Mouse (Mus musculus): Measurements from ENCODE around the gene Pgm1. TPM values are rescaled to one million over a fixed set of nuclear protein-coding genes. Genes with fewer than 3 reads are reported as not detected.

Pgm1 gene
- total and polyA plus RNA-seq, 3 experiments: 6.7 to 28.6 TPM; not detected in 1

DNA sequence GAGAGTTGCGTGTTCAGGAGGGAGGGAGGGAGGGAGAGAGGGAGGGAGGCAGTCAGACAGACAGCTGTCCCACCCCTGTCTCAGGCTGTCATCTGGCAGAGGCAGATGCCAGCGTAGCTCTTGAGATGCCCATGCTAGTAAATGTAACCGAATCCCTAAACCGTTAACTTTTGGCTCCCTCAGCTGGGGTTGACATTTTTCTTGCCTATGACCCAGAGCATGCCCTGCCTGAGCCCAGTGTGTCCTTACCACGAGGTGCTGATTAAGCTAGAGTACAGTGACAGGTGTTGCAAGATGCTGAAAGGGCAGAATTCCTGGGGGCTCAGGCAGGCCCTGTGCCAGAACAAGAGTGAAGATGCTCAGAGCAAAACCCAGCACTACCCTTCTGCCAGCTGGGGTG lies 45.2 kb downstream of the Pgm1 start:
- H3K36me3 ChIP-seq (ENCODE audit: control insufficient read depth in 1 of 2, insufficient read depth in 2 of 2, low read length in 2 of 2): no peaks in the 10 kb centered on the region
- H3K27ac ChIP-seq (ENCODE audit: control insufficient read depth, low read depth, low read length): no peak overlapping the region
- no peaks in the 10 kb centered on the region for H3K4me1 ChIP-seq (ENCODE audit: control insufficient read depth in 1 of 2, insufficient read depth in 2 of 2, low read length in 2 of 2)
- no peak overlapping the region for H3K9ac ChIP-seq (ENCODE audit: control insufficient read depth, low read depth, low read length, poor library complexity, severe bottlenecking)
- no peaks in the 10 kb centered on the region for H3K79me2 ChIP-seq (ENCODE audit: control insufficient read depth, insufficient read depth, low read length, poor library complexity)
- no peak overlapping the region for H3K4me3 ChIP-seq (ENCODE audit: control insufficient read depth in 1 of 2, insufficient read depth in 1 of 2, low read depth in 2 of 2, low read length in 2 of 2)
- TF ChIP-seq POLR2AphosphoS5 (IDR thresholded peaks at IDR 0.05; ENCODE audit: borderline replicate concordance, low read depth, low read length): no peak
- no peak for TF ChIP-seq MAZ (IDR thresholded peaks at IDR 0.05; ENCODE audit: low read depth, low read length)
- no peak for TF ChIP-seq CTCF (IDR thresholded peaks at IDR 0.05 in 2 of 3, conservative IDR thresholded peaks at IDR 0.05 in 1 of 3; ENCODE audit: control insufficient read depth in 1 of 3, insufficient read depth in 1 of 3, low read depth in 2 of 3, low read length in 3 of 3, poor library complexity in 1 of 3, severe bottlenecking in 1 of 3)
- TF ChIP-seq MYB (IDR thresholded peaks at IDR 0.05; ENCODE audit: low read depth, low read length): no peak
- no peak for TF ChIP-seq MYC (IDR thresholded peaks at IDR 0.05; ENCODE audit: low read depth, low read length)
- no peak for TF ChIP-seq TAL1 (IDR thresholded peaks at IDR 0.05; ENCODE audit: low read length)
- no peak for TF ChIP-seq RAD21 (IDR thresholded peaks at IDR 0.05; ENCODE audit: low read depth, low read length)
- no peak for TF ChIP-seq TBP (IDR thresholded peaks at IDR 0.05; ENCODE audit: low read depth, low read length)
- TF ChIP-seq E2F4 (IDR thresholded peaks at IDR 0.05; ENCODE audit: borderline replicate concordance, low read depth, low read length): no peak
- no peak for TF ChIP-seq GABPA (IDR thresholded peaks at IDR 0.05; ENCODE audit: low read depth, low read length)
- TF ChIP-seq ZC3H11A (IDR thresholded peaks at IDR 0.05; ENCODE audit: low read depth, low read length): no peak
- TF ChIP-seq UBTF (IDR thresholded peaks at IDR 0.05; ENCODE audit: borderline replicate concordance, insufficient read depth, low read depth, low read length): no peak
- TF ChIP-seq MAFK (IDR thresholded peaks at IDR 0.05; ENCODE audit: borderline replicate concordance, low read depth, low read length): no peak
- TF ChIP-seq JUND (IDR thresholded peaks at IDR 0.05; ENCODE audit: low read depth, low read length): no peak
- no peak for TF ChIP-seq MAX (IDR thresholded peaks at IDR 0.05; ENCODE audit: low read length)
- no peak for TF ChIP-seq ZMIZ1 (IDR thresholded peaks at IDR 0.05; ENCODE audit: low read depth, low read length)
- TF ChIP-seq TCF12 (IDR thresholded peaks at IDR 0.05; ENCODE audit: low read depth, low read length): no peak
- TF ChIP-seq CHD2 (IDR thresholded peaks at IDR 0.05; ENCODE audit: low read length): no peak
- no peaks in the 10 kb centered on the region for H3K9me3 ChIP-seq (replicated peaks; ENCODE audit: insufficient read depth, low read length)
- DNase-seq (ENCODE audit: low read depth, low spot score): no peak
- H3K27me3 ChIP-seq (ENCODE audit: control insufficient read depth in 1 of 2, insufficient read depth in 2 of 2, low read length in 2 of 2): no peaks in the 10 kb centered on the region

DNA sequence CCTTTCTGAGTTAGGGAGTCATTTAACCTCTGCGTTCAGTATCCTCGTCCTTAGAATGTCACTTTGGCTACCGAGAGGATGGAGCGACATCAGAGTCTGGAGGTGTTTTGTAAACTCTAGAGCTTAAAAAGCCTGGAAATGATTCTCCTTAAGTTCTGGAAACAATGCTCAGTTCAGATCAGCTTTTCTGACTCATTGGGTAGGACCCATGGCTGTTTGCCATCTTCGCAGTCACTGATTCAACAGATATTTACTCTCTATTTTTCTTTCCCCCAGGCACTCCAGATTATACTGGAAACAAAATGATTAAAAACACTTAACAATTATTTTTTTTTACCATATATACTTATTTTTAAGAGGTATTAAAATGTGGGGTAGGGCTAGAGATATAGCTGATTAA lies 50.1 kb downstream of the Pgm1 start:
- no peak for DNase-seq (ENCODE audit: low read depth, low spot score)
- Histone ChIP-seq H3K36me3 (ENCODE audit: control insufficient read depth in 1 of 2, insufficient read depth in 2 of 2, low read length in 2 of 2) (no peaks in the 10 kb centered on the region), H3K4me1 (ENCODE audit: control insufficient read depth in 1 of 2, insufficient read depth in 2 of 2, low read length in 2 of 2) (no peaks in the 10 kb centered on the region), H3K27me3 (ENCODE audit: control insufficient read depth in 1 of 2, insufficient read depth in 2 of 2, low read length in 2 of 2) (no peaks in the 10 kb centered on the region), H3K79me2 (ENCODE audit: control insufficient read depth, insufficient read depth, low read length, poor library complexity) (no peaks in the 10 kb centered on the region), H3K4me3 (ENCODE audit: control insufficient read depth in 1 of 2, insufficient read depth in 1 of 2, low read depth in 2 of 2, low read length in 2 of 2) (no peak overlapping the region), H3K27ac (ENCODE audit: control insufficient read depth, low read depth, low read length) (no peak overlapping the region), H3K9ac (ENCODE audit: control insufficient read depth, low read depth, low read length, poor library complexity, severe bottlenecking) (no peak overlapping the region), H3K9me3 (replicated peaks; ENCODE audit: insufficient read depth, low read length) (no peaks in the 10 kb centered on the region)
- TF ChIP-seq UBTF (IDR thresholded peaks at IDR 0.05; ENCODE audit: borderline replicate concordance, insufficient read depth, low read depth, low read length): no peak
- TF ChIP-seq E2F4 (IDR thresholded peaks at IDR 0.05; ENCODE audit: borderline replicate concordance, low read depth, low read length): no peak
- TF ChIP-seq MAX (IDR thresholded peaks at IDR 0.05; ENCODE audit: low read length): no peak
- TF ChIP-seq KAT2A (conservative IDR thresholded peaks at IDR 0.05; ENCODE audit: low read depth, low read length): no peak
